Comparison of ENCODE assay signal across 11 mouse cellular contexts in the genomic region with DNA sequence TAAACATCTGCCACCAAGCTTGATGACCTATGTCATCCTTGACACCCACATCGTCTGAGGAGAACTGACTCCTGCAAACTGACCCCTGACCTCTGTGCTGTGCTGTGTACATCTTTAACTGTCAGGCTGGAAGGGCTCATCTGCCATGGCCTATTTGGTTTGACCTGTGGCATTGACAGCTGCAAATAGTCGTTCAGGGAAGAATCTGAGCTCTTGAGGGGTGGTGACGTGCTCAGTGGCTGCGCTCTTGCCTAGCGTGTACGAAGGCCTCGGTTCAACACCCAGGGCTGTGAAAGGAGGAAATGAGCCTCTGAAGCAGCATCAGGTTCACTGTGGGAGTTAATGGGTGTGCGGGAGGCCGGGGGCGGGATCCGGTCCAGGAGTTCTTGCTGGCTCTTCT. TPM values are rescaled to one million over a fixed set of nuclear protein-coding genes. Genes with fewer than 3 reads are reported as not detected.
A peak's percentile ranks its signal among the peaks of the same experiment; 100 is the strongest.
DNase-seq lines count a peak whose midpoint lies in the region; ATAC-seq lines count a peak whose summit lies in the region.
"Had no signal": no experiment of that assay in that cellular context is flagged by ENCODE, and none has a peak within 500 bp of the region (broad histone marks: within the 10 kb centered on the region; RNA-seq: fewer than 3 reads in every experiment).

No protein-coding gene starts in this region.

- no peak overlapping the region for H3K4me2 ChIP-seq in hindbrain, embryonic 11.5 days (replicated peaks; ENCODE audit: low read depth, low read length)
- no peak overlapping the region for H3K4me2 ChIP-seq in hindbrain, embryonic 13.5 days
- no peak overlapping the region for H3K4me2 ChIP-seq in neural tube, embryonic 15.5 days

- H3K4me1 ChIP-seq in hindbrain, embryonic 11.5 days (replicated peaks; ENCODE audit: control insufficient read depth, insufficient read depth, low read length), result no peaks in the 10 kb centered on the region
- H3K4me1 ChIP-seq in hindbrain, embryonic 13.5 days (replicated peaks), result peaks cover 4% of the 10 kb centered on the region; the same call in 1 of the 2 replicates
- H3K4me1 ChIP-seq in neural tube, embryonic 15.5 days, result peaks cover 8% of the 10 kb centered on the region
- peaks cover 17% of the 10 kb centered on the region for H3K4me1 ChIP-seq in embryonic facial prominence, embryonic 10.5 days

- WGBS in hindbrain, embryonic 11.5 days, result 55% methylated on average over 11 of the region's 11 CpGs
- 51% methylated on average over 11 of the region's 11 CpGs for WGBS in hindbrain, embryonic 13.5 days
- 49% methylated on average over 11 of the region's 11 CpGs for WGBS in neural tube, embryonic 15.5 days
- 50% methylated on average over 11 of the region's 11 CpGs for WGBS in embryonic facial prominence, embryonic 10.5 days

- no peak overlapping the region for H3K9ac ChIP-seq in hindbrain, embryonic 11.5 days (ENCODE audit: low read depth, low read length)
- no peak overlapping the region for H3K9ac ChIP-seq in hindbrain, embryonic 13.5 days
- no peak overlapping the region for H3K9ac ChIP-seq in neural tube, embryonic 15.5 days (replicated peaks)

- intact Hi-C loops in left cerebral cortex, postnatal 14 days (cut with DNase I), result loop anchor here (10.0 kb wide), 1 partner anchor 141 kb away; no protein-coding TSS in a partner anchor

- H3K36me3 ChIP-seq in hindbrain, embryonic 11.5 days (ENCODE audit: control insufficient read depth, insufficient read depth, low read length), result no peaks in the 10 kb centered on the region
- peaks cover 7% of the 10 kb centered on the region for H3K36me3 ChIP-seq in hindbrain, embryonic 13.5 days
- no peaks in the 10 kb centered on the region for H3K36me3 ChIP-seq in neural tube, embryonic 15.5 days
- H3K36me3 ChIP-seq in embryonic facial prominence, embryonic 10.5 days (replicated peaks), result peaks cover 64% of the 10 kb centered on the region
- H3K36me3 ChIP-seq in splenic B cell, adult 2 months (ENCODE audit: control insufficient read depth, insufficient read depth, low read length, poor library complexity, severe bottlenecking), result no peaks in the 10 kb centered on the region; the same call in 1 of the 2 replicates

- no peak overlapping the region for H3K27ac ChIP-seq in hindbrain, embryonic 11.5 days (ENCODE audit: low read depth, low read length)
- no peak overlapping the region for H3K27ac ChIP-seq in hindbrain, embryonic 13.5 days
- H3K27ac ChIP-seq in neural tube, embryonic 15.5 days (replicated peaks), result no peak overlapping the region
- no peak overlapping the region for H3K27ac ChIP-seq in embryonic facial prominence, embryonic 10.5 days (replicated peaks)

- H3K4me3 ChIP-seq in hindbrain, embryonic 11.5 days (ENCODE audit: low read depth, low read length), result no peak overlapping the region
- H3K4me3 ChIP-seq in hindbrain, embryonic 13.5 days, result no peak overlapping the region
- H3K4me3 ChIP-seq in neural tube, embryonic 15.5 days (replicated peaks), result no peak overlapping the region
- H3K4me3 ChIP-seq in embryonic facial prominence, embryonic 10.5 days, result no peak overlapping the region

- H3K9me3 ChIP-seq in hindbrain, embryonic 11.5 days (ENCODE audit: control insufficient read depth, low read length), result no peaks in the 10 kb centered on the region
- H3K9me3 ChIP-seq in hindbrain, embryonic 13.5 days, result no peaks in the 10 kb centered on the region
- H3K9me3 ChIP-seq in neural tube, embryonic 15.5 days (replicated peaks), result no peaks in the 10 kb centered on the region
- H3K9me3 ChIP-seq in embryonic facial prominence, embryonic 10.5 days, result no peaks in the 10 kb centered on the region

- peak; percentile 27 for DNase-seq in hindbrain, embryonic 11.5 days (ENCODE audit: low spot score)
- DNase-seq in neural tube, embryonic 10.5 days (ENCODE audit: extremely low spot score, low spot score), result peak; percentile 52
- DNase-seq in embryonic facial prominence, embryonic 10.5 days (ENCODE audit: low spot score), result peak; percentile 41
- DNase-seq in splenic B cell, adult 2 months (ENCODE audit: low read depth, low spot score), result peak; percentile 64
- no peak for DNase-seq in left cerebral cortex, adult 11 months (ENCODE audit: low spot score)
- no peak for DNase-seq in left cerebral cortex, postnatal 14 days (ENCODE audit: low spot score in 2 of 2)
- DNase-seq: cerebellum, adult 8-10 months; lung, adult 2 months; thymus, postnatal 25 days had no signal

- no peaks in the 10 kb centered on the region for H3K27me3 ChIP-seq in hindbrain, embryonic 11.5 days (ENCODE audit: control insufficient read depth, insufficient read depth, low read length)
- H3K27me3 ChIP-seq in hindbrain, embryonic 13.5 days, result no peaks in the 10 kb centered on the region
- no peaks in the 10 kb centered on the region for H3K27me3 ChIP-seq in neural tube, embryonic 15.5 days (replicated peaks)
- no peaks in the 10 kb centered on the region for H3K27me3 ChIP-seq in embryonic facial prominence, embryonic 10.5 days (replicated peaks; ENCODE audit: low read depth, poor library complexity, severe bottlenecking)
- no peaks in the 10 kb centered on the region for H3K27me3 ChIP-seq in splenic B cell, adult 2 months (ENCODE audit: control insufficient read depth, insufficient read depth, low read length, poor library complexity, severe bottlenecking)

- ATAC-seq in hindbrain, embryonic 11.5 days (ENCODE audit: low FRiP score), result peak; percentile 56; the same call in 1 of the 2 replicates
- ATAC-seq in hindbrain, embryonic 13.5 days (ENCODE audit: low FRiP score), result no peak
- no peak for ATAC-seq in neural tube, embryonic 15.5 days (ENCODE audit: low FRiP score)

RNA-seq across cellular contexts. Expression of a gene that starts 35.7 kb away (rescaled TPM):
- polyA plus RNA-seq in hindbrain, embryonic 11.5 days (2014; fragmentation: Nextera tagmentation; extraction: Ambion mirVana), result 53.9 and 68.7 TPM in 2 replicates
- polyA plus RNA-seq in hindbrain, embryonic 13.5 days (2015; fragmentation: Nextera tagmentation; extraction: Ambion mirVana), result 48.3 and 52.2 TPM in 2 replicates
- 38.9 and 40.4 TPM in 2 replicates for polyA plus RNA-seq in neural tube, embryonic 15.5 days (2015; fragmentation: Nextera tagmentation; extraction: Ambion mirVana)
- polyA plus RNA-seq in embryonic facial prominence, embryonic 10.5 days (2016; fragmentation: Nextera tagmentation; extraction: Ambion mirVana), result 93.3 and 103 TPM in 2 replicates
- total RNA-seq in left cerebral cortex, postnatal 14 days (2021), result 10 to 100 TPM; 34.8 to 37.3 TPM

RNA-seq across cellular contexts. Expression of a gene that starts 35.7 kb away (rescaled TPM):
- 161 and 175 TPM in 2 replicates for polyA plus RNA-seq in hindbrain, embryonic 11.5 days (2014; fragmentation: Nextera tagmentation; extraction: Ambion mirVana)
- polyA plus RNA-seq in hindbrain, embryonic 13.5 days (2015; fragmentation: Nextera tagmentation; extraction: Ambion mirVana), result 179 and 185 TPM in 2 replicates
- 146 and 170 TPM in 2 replicates for polyA plus RNA-seq in neural tube, embryonic 15.5 days (2015; fragmentation: Nextera tagmentation; extraction: Ambion mirVana)
- 157 and 158 TPM in 2 replicates for polyA plus RNA-seq in embryonic facial prominence, embryonic 10.5 days (2016; fragmentation: Nextera tagmentation; extraction: Ambion mirVana)
- total RNA-seq in left cerebral cortex, postnatal 14 days (2021), result 10 to 100 TPM; 75.2 to 83.9 TPM

Comparison
In these comparisons a context has a peak if more than half of its experiments do, and no peak if none do; other contexts are left out.
1. DNase-seq: peak in hindbrain, embryonic 11.5 days (single experiment), neural tube, embryonic 10.5 days (single experiment), embryonic facial prominence, embryonic 10.5 days (single experiment) and splenic B cell, adult 2 months (single experiment); none in left cerebral cortex, adult 11 months (single experiment) and left cerebral cortex, postnatal 14 days (0 of 2).